Mouse (Mus musculus): ENCODE measurements around the gene Rab5b.
A peak's percentile ranks its signal among the peaks of the same experiment; 100 is the strongest.
"Not testable (repeated sequence)": the region's sequence is repeated elsewhere in the genome, so short reads cannot be mapped to it uniquely, and the experiment has no call there.

Gene Rab5b

DNA sequence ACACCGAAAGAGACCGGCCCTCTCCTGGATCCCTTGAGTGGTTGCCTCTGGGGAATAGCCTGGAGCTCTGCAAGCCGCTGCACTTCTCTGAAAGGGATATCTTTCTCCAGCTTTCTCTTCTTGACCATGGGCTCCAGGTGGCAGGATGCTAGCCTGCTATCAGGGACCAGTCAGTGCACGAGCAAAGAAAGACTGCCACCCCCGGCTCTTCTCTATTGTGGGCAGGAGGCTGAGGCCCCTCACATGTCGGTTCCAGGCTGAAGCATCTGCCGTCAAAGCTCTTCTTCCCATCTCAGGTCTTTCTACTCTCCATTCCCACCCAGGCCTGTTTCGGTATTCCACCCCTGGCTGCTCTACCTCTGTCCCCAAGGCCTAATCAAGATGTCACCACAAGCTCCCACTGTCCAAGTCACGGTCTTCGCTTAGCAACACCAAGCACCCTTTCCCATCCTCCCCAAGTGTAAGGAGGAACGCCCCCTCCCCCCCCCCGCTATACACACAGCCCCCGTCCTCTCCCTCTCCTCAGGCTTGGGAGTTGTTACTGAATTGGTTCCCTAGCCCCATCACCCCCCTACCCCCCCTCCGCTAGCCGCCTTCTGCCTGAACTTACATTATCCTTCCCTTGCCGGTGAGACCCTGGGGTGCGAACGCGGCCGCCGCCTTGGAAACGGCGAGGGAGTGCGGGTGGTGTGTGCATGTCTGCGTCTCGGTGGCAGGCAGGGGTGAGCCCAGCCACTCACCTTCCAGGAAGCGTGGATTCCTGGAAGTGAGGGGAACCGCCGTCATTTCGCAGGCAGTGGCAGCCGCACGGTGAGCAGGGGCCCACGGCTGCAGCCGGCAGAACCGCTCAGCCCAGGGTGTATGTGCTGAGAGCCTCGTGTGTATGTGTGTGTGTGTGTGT is 50.7 kb downstream of the Rab5b start, which contains the start of gene Ikzf4:
TSS of gene Ikzf4 (minus strand) at position 881 of the 901 bp plus-strand sequence.
- DNase-seq (ENCODE audit: low read depth, low spot score) = peak; percentile 79

DNA sequence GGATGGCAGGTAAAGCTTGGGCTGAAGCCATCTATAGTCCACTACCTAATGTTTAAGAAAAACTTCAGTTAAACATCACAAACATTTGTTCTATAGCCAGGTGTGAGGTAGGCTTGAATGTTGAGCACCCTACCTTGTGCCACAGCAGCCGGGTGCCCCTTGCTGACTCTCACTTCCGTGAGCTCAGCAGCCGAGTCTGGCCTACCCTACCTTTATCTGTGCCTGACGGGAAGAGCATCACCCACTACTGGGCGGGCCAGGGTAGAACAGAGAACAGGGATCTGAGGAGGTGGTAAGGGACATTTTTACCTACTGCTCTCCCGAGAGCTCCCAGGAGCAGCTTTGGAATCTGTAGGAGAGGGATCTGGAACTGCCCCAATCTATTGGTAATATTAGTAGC is 53.3 kb downstream of the Rab5b start:
- DNase-seq (ENCODE audit: low read depth, low spot score) = no peak

DNA sequence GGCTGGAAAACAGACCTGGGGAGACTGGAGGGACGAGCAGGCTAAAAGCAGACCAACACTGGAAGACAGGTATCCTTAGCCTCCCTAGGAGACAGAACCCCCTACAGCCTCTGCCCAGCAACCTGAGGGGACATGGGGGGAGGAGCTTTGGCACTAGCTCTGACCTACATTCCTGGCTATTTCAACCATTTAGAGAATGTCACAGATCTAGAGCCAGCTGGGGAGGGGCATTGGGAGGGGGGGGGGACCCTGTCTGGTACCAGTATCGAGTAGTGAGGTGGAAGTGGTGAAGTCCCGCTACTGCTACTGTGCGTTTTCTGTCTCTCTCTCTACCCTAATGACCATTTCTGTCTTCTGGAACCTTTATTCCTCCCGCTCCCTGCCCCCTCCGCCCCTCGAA is 54.2 kb downstream of the Rab5b start:
- DNase-seq (ENCODE audit: low read depth, low spot score) = no peak

DNA sequence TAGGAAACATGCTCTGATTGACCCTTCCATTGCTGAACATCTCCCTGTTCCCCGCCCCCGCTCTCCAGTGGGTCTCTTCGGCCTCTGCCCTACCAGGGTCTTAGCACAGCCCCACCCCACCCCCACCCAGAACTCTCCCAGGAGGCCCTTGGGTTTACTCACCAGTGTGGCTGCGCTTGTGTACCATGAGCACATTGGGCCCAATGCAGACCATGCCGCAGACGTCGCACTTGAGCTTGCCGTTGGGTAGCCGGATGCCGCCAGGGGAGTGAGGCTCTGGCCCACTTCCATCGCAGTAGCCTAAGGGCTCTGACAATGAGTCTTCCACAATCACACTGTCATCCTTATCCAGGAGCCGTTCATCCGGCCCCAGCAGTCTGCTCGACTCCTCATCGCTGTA is 55.2 kb downstream of the Rab5b start:
- no peak for DNase-seq (ENCODE audit: low read depth, low spot score)

DNA sequence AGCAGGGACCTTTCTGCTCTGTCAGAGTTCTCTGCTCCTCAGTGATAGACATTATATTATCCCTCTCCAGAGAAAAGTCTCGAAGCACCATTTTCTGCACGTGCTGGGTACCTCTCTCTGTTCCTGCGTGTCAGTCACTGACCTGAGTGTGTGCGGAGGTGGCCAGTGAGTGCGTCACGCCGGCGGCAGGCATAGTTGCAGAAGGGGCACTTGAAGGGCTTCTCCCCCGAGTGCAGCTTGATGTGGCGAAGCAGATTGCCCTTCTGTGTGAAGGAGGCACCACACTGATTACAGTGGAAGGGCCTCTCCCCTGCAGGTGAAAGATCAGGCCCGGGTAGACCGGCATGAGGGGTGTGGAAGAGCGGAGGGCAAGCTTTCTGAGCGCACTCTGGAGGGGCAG is 56.1 kb downstream of the Rab5b start:
- no peak for DNase-seq (ENCODE audit: low read depth, low spot score)

DNA sequence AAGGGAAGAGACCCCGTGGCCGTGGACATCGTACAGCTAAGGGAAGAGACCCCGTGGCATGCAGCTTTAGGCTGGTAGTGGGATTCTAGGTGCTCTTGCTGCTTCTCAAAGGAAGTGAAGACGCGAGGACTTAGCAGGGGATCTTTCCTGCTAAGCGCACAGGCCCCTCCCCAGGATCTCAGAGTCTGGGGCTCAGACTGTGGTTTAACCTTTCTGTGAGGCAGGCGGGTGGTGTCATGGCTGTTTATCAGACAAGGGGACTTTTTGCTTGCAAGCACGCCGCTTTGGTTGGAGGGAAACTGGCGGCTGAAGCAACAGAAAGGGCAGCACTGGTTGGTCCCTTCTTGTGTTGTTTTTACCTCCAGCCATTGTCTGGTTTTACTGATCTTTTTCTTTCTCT is 59.1 kb downstream of the Rab5b start:
- peak; percentile 89 for DNase-seq (ENCODE audit: low read depth, low spot score)

- DNase-seq (ENCODE audit: low read depth, low spot score) = peak; percentile 70
Observed at GRCm38 (mm10) chr10:128636561-128636960, 59.5 kb downstream of the Rab5b start.

DNA sequence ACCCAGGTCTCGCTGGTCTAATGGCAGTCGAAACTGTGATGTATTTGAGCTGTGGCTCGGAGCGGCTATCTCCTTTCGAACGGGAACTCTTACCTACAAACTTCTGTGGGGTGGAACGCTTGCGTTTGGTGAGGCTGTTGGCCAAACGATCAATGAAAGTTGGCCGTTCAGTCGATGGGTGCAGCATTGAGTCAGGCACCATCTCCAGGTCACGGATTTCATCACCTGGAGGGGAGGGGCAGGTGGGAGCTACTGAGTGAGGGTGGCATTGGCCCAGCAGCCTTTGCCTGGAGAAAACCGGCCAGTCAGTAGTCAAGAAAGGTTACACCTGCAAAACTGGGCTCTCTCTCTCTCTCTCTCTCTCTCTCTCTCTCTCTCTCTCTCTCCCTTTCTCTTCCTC is 60.4 kb downstream of the Rab5b start:
- DNase-seq (ENCODE audit: low read depth, low spot score) = no peak

GRCm38 (mm10) chr10:128631571-128631970 is 64.5 kb downstream of the Rab5b start:
- DNase-seq (ENCODE audit: low read depth, low spot score) = no peak

DNA sequence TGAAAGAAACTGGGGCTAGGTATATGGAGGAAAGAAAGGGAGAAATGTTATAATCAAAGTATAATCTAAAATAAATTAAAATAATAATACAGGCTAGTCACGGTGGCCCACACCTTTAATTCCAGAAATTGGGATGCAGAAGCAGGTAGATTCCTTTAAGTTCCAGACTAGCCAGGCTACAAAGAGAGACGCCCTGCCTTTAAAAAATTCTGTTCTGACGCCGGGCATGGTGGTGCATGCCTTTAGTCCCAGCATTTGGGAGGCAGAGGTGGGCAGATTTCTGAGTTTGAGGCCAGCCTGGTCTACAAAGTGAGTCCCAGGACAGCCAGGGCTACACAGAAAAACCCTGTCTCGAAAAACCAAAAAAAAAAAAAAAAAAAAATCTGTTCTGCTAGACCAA is 65.8 kb downstream of the Rab5b start:
- DNase-seq (ENCODE audit: low read depth, low spot score) = not testable (repeated sequence)

DNA sequence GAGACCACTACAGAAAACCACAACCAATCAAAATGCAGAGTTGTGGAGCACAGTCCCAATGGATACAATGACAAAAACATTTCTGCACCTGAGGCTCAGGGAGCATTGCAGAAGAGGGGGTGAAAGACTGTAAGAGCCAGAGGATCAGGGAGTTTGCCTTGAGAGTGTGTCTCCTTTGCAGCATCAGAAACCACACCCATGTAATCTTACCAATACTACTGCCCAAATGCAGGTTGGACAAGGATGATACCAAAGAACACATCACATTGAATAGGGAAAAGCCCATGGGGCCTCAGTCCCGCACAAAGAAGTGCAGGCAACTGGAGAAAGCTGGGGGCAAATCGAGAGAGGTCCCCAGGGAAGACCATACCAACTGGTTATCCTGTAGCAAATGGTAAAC is 66.3 kb downstream of the Rab5b start:
- no peak for DNase-seq (ENCODE audit: low read depth, low spot score)

GRCm38 (mm10) chr10:128627398-128628317 is 68.4 kb downstream of the Rab5b start:
- no peak for DNase-seq (ENCODE audit: low read depth, low spot score)
